Mouse (Mus musculus) spleen, postnatal 10 days (tissue): ENCODE measurements around the gene Cadps.

ENCODE experiments used
- DNase-seq, 2 experiments: peaks; one replicate each; pipeline ENCODE4 v3.0.0; 2021 to 2022; ENCODE audit warnings: low spot score in 2 of 2

Cadps gene

DNA sequence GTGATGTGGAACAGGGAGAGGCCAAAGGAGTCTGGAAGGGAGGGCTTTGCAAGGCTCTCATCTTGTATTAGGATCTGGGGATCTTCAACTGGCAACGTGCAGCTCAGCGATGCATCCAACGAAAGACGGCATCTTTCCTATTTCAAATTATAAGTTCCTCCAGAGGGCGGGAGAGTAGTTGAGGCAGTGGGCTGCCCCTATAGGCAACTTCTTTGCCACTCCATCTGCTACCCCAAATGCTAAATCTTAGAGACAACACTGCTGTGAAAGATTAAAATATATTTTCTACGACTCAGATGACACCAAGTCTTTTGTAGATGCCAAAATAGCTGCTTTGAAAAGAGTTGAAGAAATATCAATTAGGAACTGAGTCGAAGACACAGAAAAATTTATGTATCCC, 315.9 kb downstream of the Cadps start:
- no peak for DNase-seq

DNA sequence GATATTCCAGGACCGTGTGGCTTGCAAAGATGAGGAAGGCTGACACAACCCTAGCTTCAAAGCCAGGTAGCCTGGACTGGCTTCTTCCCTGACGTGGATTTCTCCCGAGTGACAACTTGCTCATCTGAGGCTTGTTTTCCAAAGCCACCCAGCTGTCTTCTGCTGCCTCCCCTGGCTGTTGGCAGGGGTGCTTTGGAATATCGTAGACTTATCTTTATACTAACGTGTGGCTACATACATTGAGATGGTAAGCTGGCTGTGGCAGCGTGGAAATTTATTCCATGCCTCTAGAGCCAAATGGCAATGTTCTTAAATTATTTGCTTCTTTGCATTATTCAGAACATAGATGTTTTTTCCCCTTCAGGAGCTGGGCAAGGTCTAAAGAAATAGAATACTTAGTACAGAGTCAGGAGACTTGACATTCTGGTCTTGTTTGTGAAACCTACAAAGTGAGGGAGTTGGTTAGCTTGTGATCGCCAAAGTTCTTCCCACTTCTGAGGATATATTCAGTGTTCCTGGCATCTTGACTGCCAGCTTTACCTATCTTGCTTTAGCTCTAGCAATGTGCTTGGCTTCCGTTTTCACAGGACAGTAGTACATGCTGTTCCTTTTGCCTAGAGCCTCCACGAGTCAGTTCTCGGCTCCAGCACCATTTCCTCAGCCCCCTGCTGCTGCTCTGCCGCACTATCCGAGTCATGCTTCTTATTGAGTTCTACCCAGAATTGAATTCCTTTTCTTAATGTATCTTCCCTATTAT, 318.5 kb downstream of the Cadps start:
- no peak for DNase-seq

DNA sequence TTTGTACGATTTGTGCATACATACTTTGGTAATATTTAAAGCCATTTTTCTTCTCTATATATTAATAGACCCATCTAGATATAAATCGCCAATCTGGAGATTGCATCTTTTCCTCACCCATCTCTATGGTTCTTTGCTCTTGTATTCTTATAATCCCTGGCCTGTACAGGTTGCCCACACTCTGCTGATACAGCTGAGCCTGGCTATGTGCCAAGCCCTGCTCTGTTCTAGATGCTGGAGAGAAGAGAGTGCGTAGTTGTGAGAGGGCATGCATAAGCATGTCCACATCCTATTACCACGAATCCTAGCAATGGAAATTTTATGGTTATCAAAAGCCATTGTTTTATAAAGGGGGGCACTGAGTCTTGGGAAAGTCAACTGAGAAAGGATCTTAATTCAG, 360.7 kb downstream of the Cadps start:
- no peak for DNase-seq

DNA sequence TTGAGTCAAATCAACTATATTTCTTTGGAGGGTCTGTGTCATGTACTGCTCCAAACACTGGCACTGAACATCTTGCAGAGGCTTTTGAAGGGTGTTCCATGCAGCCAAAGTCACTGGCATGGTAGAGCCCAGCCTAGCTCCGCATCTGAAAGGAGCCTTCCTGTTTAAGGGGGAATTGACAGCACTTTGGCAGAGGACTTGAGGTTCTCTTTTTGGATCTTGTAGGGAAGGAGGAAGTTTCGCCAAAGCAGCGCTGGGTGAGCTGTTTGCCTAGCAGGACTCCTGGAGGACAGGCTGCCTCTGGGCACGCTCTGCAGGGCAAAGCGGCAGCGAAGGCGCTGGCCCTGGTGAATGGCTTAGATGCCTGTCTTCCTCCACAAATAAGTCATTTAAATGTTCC, 363.2 kb downstream of the Cadps start:
- no peak for DNase-seq

DNA sequence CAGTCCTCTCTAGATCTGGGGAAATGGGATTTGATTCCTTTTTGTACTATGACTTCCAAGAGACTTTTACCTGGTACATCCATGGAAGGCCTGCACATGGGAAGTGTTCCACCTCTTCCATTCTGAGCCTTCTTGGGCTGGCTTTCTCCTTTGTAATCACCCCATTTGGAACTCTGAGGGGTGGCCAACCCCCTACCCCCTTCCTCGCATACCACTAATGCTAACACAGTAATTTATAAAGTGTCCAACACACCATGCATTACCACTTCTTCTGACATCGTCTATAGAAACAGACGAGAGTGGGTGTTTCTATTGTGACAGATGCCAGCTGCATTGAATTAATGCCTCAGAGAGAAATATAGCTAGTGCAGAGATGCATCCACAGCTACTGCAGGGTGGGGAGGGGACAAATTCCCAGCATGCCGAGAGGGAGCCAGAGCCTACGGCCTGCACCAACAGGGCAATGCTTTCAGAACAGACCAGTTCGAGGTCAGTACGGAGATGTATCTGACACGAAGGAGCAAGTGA, 367.8 kb downstream of the Cadps start:
- no peak for DNase-seq

DNA sequence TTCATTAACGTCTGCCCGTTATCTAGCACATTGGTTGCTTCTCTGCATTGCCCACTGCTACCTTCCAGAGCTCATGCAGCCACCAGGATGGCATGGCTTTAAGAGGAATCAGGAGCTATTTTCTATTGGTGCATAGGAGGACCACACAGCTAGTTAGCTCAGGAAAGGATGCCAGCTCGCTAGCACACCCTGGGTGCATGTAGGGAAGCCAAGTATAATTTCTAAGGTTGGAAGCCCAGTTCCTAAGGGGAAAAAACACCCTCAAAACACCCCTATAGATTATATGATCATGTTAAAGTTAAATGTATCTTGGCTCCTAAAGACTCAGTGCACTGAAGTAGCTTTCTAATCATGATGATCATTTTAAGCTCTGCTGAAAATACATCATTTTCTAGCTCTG, 372.1 kb downstream of the Cadps start:
- no peak for DNase-seq

DNA sequence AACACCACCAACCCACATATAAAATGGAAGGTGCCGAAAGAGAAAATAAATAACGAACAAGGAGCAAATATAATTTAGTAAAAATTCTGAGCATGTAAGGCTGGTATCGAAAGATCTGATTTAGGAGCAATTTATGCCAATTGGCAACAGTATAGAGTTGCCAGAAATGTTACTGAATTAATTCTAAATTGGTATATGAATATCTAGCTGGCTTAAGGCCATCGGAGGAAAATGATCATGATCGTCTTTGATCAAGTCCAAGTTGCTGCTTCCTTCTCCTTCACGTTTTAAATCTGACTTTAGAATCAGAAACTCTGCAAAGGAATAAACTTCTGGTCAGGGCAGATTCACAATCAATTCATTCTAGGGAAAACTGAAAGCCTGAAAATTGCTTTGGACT, 374.0 kb downstream of the Cadps start:
- DNase-seq = no peak

DNA sequence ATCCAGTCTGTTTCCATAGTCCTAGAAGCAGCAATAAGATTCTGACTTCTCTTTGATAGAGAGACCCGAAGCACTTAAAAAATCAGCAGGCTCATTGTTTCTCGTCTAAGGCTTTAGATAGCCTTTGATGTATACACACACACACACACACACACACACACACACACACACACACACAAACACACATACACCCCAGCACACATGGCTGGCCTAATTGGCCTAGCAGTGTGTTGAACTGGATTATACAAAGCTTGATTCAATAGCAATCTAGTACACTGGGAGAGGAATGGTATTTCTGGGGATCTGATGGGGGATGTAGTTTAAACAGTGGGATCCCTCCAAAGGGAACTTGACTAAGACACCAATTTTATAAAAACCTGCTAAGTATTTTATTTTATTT, 381.9 kb downstream of the Cadps start:
- DNase-seq = no peak

DNA sequence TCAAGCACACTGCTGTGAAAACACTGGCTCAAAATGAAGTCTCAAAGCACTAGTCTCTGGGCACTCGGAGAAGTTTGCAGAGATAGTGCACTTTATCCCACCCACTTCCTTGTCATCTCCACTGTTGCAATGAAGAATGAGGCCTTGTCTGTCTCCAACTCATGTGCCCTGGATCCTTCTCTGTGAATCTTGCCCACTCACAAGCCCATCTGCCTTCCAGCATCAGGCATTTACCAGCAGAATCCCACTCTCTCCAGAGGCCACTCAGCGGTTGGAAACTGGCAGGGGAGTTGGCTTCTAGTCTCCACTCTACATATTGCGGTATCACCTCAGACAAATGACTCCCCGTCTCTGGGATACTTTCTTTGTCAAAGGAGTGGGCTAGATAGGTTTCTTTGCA, 384.9 kb downstream of the Cadps start:
- DNase-seq = no peak

DNA sequence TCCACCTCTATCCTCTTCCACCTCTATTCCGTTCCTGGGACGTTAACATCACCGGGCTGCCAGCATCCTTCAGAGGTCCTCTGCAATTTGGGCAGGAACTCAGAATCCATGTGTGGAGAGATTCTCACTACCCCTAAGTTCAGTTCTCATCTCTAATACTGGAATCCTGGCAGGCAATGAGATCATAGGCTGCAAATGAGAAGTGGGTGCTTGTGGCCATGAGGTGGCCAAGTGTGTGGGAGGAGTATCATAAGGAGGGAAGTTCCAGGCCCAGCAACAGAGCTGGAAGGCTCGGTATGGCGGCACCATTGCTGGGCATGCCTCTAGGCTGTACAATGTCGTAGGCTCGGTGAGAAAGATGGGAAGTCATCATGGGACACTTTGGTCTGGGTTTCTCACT, 385.5 kb downstream of the Cadps start:
- DNase-seq = no peak

DNA sequence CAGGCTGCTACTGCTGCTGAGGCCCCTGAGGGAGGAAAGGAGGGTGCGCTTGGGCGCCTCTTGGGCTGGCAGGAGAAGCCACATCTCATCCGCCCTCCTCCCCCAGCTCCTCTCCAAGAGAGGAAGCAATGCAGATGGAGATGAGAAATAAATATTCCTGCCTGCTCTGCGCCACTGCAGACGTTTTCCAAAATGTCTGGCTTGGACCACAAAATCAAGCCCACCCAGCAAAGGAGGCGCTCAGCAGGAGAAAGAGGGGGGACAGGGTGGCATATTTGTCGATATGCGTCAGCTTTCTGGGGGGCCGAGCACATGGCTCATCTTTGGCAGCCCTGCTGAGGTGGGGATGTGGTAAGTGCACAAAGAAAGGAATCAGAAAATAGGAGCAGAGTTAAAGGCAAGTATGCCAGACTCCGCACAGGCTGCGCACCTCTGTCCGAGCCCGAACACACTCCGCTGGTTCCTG, 385.9 kb downstream of the Cadps start:
- DNase-seq = no peak

DNA sequence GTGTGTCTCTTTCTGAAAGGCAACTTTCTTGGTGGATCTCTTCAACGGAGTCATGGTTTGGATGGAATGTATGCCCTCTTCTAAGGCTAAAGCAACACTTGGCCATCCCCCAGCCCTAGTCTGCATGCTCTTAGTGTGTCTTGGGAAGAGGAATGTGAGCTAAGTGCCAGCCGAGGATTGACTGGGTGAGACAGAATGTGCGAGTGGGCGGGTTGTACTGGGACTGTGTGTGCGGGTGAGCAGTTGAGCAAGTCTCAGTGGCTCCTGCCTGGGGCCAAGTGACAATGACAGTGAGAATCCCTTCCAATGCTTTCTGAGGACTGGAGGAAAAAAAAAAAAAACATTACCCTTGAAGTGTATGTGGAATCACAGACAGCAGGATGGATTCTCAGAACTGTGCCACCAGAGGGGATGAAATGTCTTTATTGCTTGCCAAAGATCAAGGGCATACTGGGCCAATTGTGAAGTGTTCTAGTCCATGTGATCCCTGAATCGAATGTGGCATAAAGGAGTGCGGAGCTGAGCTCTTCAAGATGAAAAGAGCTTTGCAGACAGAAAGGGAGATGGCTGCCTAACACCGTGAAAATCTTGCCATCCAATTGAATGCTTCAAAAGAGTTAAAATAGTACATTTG, 394.7 kb downstream of the Cadps start:
- no peak for DNase-seq

DNA sequence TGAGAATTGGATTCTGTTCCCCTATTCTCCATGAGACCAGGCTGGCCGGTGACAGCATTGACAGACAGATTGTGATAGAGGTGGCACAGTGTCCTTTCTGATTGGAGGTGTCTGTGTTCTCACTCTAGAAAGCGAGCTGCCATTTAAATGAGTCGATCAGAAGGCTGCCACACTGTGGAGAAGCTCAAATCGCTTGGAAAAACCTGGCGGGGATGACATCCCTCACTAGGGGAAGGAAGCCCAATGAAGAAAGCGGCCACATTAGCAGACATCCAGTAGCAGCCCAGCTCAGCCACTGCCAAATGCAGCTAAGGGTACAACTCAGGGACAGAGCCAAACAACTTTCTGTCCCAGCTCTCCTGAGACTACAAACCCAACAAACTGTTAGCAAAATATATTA, 397.6 kb downstream of the Cadps start:
- no peak for DNase-seq

DNA sequence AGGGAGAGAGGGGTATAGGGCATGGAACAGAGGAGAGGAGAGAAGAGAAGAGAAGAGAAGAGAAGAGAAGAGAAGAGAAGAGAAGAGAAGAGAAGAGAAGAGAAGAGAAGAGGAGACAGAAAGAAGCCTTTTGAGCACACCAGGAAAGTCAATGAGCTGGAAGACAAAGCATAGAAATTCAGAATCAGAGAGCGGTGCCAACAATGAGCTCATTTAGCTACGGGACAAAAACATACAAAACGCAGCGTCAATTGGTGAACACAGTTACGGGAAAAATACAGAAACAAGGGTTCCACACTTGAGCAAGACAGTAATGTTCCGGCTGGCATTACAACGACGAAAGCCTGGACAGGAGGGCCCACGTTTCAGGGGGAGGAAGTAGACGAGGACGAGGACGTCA, 412.6 kb downstream of the Cadps start:
- DNase-seq = no peak

DNA sequence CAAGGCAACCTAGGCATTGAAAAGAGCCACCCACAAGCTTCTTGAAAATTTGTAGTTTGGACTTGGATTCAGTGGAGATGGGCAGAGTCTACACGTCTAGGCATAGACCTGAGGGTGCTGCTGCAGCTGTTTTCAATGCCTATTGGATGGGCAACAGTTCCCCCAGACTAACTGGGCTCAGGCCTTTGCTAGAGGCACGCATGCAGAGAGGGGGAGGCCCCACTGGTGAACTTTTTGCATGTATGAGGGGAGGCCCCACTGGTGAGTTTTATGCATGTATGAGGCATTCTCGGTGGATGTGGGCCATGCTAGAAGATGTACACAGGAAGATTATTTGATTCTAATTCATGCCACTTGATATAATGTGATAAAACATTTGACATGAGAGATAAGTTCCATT, 413.1 kb downstream of the Cadps start:
- no peak for DNase-seq

DNA sequence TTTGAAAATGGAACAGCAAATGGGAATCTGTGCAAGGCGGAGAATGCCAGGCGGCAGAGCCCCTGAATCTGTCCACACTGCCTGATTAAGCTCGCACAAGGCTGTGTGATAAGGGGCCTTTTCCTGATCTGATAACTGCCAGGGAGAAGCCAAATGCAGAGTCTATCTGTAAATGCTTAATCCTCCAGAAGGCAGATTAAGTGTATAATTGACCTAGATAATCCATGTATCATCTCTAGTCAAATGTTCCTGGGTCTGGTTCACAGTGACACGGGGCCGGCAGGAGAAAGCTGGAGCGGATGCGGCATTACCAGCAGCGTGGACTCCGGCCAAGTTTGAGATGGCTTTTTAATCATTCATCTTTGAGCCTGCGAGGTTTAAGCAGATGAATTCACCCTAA, 416.3 kb downstream of the Cadps start:
- DNase-seq = no peak

DNA sequence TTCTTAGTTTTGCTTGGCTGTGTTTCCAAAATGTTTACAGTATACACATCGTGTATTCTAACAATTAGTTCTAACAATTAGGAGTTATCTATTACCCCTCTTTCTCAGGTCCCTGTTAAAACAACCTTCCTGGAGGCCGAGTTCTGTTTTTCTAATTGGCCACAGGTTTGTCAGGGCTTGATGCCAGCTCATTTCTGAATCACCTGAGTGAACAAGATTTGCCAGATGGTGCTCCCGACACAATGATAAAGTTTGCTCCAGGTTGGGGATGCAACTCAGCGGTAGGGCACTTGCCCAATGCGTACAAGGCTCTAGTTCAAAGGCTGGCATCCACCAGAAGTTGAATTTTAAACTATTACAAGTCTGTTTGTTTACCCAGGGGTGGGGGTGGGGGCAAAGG, 417.7 kb downstream of the Cadps start:
- DNase-seq = no peak

DNA sequence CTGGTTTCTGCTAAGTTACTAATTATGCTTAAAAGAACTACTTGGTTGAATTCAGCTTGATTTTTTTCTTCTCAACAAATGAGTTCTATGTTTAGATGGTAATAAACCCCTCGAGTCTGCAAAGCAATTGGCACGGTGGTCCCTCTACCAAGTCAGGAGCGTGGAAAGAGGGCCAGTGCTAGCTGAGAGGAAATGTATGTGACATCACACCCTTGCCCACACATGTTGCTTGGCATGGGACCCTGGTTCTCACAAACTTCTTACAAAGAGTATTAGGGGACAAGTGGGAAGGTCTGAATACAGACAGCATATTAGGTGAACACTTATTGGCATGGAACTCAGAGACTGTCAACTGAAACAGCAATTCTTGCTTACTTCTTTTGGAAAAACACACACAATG, 418.2 kb downstream of the Cadps start:
- DNase-seq = no peak

DNA sequence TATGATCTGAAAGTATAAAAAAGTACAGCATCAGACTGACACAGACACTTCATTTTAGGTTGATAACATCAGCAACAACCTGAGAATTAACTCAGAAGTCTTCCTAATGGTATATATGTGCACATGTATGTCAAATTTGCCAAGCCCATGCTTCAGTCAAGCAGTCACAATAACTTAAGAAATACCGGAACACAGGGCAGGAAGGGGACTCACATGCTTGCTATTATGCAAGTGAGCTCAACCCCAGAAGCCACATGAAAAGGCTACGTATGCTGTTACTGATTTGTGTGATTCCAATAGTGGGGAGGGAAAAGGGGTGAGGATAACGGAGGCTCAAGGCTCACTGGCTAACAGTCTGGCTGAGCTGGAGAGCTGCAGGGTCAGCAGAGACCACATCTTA, 418.8 kb downstream of the Cadps start:
- no peak for DNase-seq

DNA sequence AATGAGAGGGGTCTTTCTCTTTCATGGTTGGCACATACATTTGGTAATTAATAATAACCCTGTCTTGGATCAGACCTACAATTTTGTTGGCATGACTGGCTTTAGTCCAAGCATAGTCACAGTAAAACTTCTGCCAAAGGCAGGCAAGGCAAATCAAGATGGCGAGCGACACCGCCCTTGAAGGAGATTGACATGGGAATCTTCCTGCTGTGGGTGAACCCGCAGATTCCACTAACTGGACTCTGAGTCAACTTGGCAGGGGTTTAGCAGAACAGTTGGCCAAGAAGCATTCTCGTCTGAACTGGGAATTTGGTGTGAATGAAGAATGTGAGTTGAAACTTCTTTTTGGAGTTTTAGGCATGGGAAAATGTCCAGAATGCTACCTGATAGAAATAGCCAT, 422.8 kb downstream of the Cadps start:
- DNase-seq = no peak

DNA sequence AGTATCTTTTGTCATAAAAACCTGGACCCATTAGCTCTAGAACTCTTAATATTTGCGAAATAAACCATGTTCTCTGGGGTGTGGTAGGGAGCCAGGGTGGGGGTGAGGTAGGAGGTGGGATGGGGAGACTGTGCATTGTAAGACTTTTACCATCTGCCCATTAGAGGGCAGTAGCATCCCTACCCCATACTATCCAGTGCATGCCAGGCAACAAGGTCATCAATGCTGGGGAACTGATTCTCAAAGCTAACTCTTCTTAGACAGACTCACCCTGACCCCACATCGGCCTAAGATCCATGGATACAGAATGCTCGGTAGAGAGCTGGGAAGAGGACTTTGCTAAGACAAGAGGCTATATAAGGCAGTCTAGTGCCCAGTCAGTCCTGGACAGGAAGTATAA, 425.3 kb downstream of the Cadps start:
- no peak for DNase-seq

DNA sequence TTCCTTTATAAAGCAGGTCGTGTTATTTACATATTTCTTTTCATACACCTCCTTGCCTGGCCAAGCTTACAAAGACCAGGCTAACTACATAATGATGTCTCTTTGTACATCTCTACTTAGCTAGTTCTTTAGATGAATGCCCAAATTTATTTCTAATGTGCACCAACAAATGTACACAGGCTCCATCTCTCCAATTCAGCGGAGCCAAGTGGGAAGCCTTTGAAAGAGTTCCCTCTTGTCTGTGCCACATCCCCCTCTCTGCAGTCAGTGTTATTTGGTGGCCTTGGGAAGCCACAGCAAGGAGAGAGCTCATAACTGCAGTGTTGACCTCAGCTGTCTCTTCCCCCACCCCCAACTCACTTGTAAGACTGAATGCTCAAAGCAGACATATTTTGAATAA, 428.6 kb downstream of the Cadps start:
- DNase-seq = no peak

DNA sequence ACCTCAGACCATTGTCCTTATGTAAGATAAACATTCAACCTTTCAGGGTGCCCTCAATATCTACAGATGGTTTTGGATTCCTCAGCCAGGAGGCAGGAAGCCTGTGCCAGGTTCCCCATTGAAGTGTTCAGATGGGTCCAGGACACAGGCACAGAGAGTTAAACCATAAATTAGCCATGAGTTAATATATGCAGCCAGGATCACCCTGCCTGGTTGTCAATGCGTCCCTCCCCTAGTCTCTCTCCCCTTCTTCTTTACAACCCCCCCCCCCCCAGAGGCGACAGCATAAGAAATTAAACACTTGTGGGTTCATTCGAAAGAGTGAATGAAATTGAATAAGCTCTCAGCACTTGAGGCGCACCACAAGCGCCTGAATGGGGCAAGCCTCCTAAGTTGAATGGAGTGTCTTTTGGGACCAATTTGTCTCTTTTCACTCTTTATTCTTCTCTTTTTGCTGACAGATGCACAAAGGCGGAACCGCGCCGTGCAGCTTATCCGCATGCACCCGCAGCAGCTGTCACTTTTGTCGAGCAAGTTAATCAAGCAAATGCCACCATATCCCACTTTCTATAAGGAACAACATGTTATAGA, 429.5 kb downstream of the Cadps start:
- no peak for DNase-seq
